Mouse (Mus musculus) frontal cortex, postnatal 10 days (tissue): Measurements from ENCODE around the gene Dtnbp1.
A peak's percentile ranks its signal among the peaks of the same experiment; 100 is the strongest.

Experiments
- DNase-seq, 2 experiments: peaks; one replicate each; pipeline ENCODE4 v3.0.0; 2022; ENCODE audit warnings: low spot score in 2 of 2, mixed read lengths in 1 of 2

Dtnbp1 gene

DNA sequence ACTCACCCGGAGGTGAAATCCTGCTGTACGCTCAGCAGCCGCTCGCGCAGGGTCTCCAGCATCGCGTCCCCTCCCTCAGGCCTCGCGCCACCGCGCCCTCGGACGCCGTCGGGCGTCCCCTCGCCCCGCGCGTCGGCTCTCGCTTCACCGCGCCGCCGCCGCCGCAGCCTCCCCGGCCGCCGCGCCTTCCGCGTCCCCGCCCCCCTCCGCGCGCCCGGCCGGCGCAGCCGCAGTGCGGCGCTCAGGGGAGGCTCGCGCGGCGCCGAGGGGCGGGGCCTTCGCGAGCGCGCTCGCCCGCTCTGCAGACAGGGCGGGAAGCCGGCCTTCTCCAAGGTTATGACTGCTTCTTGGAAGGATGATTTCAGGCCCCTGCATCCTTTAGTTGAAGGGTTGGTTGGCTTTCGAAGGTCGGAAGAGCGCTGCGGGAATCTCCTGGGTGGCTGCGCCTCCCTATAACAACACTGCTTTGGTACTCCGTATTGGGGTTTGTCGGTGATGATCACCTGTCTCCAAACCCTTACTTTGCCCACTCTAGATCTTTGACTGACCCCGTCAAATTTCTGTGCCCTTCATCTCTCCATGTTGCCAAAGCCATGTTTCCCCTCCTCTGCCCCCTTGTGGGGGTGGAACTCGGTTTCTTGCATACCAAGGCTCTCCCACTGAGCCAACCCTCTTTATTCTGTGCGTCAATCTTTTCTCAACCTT lies at the start of gene Dtnbp1:
Gene Dtnbp1, minus strand, starts transcription at position 237 of the 705 bp plus-strand sequence.
- peak; percentile 45 to 62 for DNase-seq

DNA sequence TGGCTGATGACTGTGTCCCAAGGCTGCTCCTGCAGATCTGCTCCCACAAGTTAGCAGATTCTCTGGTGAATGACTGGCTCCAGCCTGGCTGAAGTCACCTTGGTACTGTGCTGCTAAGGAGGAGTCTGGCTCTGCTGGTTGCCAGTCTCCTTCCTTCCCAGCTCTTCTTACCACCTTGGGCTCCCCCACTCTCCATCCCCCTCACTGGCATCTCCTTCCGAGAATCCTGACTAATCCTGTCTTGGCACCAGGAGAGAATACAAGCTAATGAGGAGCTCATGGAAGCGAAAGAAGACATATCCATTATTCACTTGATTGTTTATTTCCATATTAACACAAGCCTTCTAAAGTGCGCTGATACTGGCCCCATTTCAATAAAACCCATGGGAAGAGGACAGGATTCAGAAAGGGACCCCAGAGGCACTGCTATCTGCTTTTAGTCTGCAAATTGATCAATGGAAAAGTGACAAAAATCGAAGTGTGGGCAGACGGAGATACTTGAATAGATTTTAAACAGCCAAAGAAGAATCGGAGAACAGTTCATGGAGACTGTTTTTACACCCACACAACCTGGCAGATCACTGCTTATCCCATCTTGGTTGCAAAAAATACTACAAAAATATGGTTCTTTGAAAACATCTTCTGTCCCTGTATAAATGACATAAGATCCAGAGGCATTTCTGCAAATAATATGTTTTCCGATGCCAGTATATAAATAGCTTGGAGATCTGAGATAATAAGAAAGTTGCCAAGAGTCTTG lies 47.5 kb upstream of the Dtnbp1 start:
- no peak for DNase-seq

DNA sequence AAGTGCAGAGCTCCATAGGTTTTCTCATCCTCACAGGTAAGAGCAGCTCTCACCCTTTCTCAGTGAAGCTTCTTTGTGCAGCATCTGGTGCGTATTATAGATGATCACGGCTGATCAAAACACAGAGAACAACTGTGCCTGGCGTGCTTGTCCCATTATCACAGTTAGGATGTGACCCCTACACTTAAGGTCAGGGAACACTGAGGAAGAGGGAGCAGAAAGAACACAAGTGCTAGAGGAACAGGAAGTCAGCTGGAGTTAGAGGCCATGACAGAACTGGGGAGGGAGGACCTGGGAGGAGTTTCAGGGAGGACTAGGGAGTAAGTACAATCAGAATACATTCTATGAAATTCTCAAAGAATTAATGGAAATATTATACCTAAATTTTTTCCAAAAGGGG lies 41.5 kb upstream of the Dtnbp1 start:
- DNase-seq = no peak

DNA sequence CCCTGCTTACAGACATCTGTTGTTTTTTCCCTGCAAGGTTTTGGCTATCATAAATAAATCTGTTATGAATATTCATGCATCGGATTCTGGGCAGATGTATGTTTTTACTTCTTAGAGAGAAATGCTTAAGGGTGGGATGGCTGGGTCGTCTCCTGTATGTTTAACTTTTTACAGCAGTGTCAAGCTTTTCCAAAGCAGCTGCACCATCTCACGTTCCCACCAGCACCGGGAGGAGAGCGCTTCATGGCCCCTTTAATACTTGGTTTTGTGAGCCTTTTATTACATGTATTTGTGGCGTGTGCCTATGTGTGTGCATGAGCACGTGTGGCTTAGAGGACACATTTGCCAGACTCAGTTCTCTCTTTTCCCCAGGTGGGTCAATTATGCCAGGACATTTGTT lies 38.8 kb upstream of the Dtnbp1 start:
- no peak for DNase-seq

DNA sequence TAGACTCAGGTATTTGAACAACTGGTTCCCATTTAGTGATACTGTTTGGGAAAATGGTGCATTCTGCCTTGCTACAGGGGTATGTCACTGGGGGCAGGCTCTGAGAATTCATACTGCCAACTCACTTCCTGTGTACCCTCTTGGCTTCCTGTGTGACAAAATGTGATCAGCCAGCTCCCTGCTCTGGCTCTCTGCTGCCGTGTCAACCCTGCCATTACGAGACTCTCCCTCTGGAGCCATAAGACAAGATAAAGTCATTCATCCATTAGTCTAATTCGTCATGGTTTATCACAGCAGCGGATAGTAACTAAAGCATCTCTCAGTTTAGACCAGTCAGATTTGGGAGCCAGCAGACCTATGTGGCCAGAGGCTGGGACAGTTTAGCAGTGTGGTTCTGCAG lies 38.2 kb upstream of the Dtnbp1 start:
- no peak for DNase-seq

DNA sequence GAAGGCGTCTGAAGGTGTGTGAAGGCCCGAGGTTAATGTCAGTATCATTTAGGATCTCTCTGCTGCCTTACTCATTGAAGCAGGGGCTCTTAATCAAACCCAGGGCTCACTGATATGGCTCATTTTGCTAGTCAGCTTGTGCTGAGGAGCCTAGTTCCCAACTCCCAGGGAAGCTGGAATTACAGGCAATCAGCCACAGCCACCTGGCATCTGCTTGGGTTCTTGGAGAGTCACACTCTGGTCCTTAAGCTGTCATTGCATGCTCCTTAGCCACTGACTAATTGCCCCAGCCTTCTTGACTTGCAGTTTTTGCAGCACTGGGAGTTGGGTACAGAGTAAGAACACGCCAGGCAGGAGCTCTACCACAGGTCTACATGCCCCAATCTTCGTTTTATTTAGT lies 34.5 kb upstream of the Dtnbp1 start:
- DNase-seq = no peak

DNA sequence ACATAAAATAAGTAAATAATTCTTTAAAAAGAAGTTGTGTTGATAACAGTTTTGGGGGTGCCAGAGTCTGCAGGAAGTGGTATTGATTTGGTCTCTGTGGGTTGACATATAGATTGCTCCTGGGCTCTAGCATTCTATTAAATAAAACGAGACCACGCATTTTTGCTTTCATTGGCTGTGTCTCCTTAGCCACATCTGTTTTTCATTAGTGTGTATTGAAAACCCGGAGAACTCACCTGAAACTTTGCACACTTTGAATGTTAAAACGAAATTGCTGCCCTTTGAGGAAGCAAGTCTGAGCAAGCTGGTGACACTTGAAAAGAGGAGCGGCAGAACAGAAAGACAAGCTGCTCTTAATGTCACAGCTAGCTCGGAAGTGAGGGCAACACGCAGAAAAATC lies 32.8 kb upstream of the Dtnbp1 start:
- DNase-seq = no peak

DNA sequence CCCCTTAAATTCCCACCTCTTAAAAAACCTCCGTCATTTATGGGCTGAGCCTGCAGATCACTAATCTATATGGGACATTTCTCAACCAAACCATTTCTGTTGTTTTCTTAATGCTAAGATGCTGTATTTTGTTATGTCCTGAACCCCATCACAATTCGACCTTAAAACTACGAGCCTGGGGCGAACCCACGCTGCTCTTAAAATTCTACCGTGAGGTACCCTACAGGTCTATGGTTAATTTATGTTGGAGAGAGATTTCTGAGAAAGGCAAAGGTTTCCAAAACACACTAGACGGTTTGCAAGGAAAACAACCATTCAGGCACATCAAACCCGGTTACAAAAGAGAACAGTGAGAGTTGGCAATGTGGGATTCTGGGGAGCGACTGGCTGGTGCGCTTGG lies 31.4 kb upstream of the Dtnbp1 start:
- DNase-seq = no peak

DNA sequence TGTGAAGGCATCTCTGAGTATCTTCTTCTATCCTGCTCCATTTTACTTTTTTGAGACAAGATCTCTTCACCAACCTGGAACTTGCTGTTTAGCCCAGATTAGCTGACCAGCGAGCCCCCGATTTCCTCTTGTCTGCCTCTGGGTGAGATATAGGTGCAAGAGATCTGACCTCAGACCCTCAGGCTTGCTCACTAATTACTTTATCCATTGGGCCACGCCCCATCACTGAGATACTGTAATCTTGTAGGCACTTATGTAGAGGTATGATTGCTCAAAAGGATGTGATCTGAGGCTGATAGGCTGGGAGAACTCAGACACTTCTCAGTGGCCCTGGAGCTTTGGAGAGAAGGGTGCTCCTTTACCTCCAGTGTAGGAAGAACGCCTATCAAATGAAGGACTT lies 30.5 kb upstream of the Dtnbp1 start:
- no peak for DNase-seq

DNA sequence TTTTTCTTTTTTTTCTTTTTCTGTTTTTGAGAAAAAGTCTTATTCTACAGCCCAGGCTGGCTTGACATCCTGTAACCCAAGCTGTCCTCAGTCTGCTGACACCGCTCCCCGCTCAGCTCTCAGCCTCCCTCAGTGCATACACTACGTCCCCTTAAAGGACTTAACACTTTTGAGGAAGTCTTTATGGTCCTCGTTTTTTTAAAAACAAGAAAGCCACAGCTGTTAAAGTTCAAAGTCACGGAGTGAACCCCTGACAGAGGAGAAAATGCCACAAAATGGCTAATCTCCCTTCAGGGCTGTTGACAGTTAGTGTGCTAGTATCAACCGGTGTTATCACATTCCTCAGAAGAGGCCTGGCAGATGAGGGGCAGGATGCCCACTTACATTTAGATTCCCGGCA lies 29.8 kb upstream of the Dtnbp1 start:
- no peak for DNase-seq

DNA sequence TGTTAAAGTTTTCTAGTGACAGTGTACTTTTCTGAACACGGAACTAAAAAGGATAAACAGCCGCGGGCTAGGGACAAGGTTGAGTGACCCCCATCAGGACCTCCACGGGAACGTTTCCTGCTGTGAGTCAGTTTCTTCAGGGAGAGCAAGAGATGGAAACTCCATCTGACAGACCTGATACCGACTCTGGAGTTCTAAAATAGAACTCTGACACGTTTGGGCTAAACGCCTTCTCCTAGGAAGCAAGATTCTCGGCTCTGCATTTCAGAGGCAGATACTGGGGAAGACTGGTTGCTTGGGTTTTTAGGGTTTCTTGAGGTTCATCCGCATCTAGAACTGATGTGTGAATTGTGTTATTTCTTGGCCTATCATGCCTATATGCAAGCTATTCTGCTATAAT lies 29.4 kb upstream of the Dtnbp1 start:
- no peak for DNase-seq

DNA sequence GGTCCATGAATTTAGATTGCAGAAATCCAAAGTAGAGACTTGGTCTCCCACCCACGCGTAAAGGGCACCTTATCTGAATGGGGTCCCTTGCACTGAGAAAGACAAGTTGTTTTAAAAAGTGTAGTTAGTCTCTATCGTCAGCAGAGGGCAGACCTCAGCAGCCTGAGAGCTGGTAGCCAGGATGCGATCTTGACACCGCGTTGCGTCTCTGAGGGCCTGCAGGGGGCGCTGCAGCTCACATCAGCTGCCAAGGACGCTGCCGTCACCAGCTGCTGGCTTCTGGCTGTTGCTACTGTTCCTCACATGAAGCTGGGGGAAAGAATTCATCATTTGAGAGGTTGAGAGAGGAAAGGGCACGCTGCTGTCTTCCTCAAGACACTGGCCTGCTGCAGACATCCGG lies 28.9 kb upstream of the Dtnbp1 start:
- DNase-seq = peak; percentile 75 to 89

DNA sequence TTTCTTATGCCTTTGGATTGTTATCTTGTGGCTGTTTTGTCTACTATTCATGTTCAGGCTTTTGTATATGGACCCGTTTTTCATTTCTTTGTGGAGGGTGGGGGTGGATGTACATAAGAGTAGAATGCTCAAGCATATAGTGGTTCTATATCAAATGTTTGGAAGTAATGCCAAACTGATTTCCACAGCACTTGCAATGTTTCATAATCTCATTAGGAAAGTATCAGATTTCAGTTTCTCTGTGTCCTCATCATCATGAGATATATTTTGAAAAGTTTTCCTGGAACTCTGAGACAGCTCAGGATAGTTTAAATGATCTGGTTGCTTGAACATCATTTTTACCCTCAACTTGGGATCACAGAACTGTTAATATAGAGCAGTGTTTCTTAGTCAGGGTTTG lies 27.8 kb upstream of the Dtnbp1 start:
- DNase-seq = no peak

DNA sequence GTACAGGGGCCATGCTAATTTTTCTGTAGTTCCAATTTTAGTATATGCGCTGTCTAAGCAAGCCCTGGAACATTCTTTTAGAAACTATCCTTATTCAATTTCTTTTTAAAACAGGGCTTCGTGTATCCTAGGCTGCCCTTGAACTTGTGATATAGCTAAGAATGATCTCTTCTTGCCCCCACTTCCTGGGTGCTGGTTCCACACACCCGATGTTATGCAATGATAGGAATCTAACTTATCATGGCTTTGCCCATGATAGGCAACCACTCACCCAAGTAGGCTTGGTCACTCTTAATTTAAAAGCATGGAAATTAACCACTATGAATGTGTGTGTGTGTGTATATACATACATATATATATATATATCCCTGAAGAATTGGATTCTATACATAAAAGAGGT lies 24.3 kb upstream of the Dtnbp1 start:
- DNase-seq = no peak

DNA sequence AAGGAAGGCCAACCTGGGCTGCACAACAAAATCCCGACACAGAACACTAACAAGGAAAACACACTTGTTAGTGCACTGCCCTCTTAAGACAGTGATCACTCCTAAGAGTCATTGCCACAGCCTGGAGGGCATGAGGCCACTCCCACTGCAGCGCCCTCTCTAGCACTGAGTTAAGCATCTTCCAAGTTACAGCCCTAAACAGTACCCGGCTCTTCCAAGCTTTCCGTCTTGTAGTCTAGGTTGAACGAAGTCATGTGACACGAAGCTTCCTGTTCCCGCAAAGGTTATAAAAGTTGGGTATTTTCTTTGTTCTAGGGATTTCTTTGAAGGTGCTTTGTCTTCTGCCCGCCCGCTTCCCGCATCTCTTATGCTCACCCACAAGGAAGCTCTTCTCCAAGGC lies 22.9 kb upstream of the Dtnbp1 start:
- no peak for DNase-seq

DNA sequence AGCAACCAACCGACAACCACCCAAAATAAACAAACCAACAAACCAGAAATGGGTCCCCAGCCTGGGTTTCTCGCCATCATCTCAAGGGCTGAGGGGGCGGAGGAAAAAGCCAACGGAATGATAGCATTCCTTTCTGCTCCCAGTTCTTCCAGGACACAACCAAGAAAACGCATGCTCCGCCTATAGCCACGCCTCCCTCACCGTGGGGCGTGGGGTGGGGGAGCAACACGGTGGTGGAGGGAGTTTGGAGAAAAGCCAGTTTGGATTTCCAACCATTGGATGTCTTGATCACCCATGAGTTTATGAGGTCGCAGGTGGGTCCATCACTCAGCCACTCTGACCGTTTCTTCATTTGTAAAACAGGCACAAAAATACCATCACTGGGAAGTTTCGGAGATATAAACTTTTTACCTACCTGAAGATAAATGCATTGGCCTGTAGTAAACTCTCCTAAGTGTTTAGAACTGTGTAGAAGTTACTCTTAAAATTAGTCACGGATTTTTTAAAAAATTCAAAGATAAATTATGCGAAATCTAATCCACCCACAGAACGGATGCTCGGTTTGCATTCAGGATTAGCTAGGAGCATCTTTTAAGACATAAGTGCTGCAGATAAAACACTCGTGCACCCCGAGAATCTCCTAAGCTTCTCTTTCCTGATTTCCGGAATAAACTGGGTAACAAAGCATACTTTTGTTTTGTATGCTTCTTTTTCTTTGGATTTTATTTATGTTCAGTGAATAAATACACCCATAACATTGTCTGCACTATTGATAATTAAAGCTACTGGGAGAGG lies 21.6 kb upstream of the Dtnbp1 start:
- DNase-seq = no peak

DNA sequence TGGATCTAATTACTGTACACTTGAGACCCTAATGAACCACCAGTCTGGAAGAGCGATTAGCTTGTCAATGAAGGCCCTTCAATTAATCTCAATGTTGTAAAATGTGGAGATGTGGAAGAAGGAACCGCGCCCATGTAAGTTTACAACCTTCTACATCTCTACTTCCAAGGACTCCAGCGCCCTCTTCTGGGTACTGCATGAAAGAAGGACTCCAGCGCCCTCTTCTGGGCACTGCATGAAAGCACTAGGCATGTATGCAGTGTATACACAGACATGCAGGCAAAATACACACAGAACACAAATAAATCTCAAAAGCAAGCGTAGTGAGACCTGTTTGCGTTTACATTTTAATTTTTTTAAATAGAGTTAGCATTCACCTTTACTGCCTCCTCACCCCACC lies 6.2 kb upstream of the Dtnbp1 start:
- DNase-seq = no peak

DNA sequence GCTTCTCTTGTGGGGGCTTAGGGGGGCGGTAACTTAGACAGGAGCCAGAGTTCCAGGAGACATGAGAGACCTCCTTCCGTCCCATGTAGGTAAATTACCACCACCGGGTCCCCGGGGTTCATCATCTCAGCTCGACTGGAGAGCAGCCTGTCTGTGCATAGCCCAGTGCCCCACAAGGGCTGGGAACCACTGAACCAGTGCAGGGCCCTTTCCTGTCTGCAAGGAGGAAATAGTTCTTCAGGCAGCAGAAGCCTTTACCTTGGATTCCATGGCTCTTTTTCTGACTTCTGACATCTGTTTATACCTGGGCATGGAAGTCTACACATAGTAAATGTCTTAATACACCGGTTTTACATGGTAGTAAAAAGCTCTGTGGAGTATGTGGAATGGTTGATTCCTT lies 5.8 kb upstream of the Dtnbp1 start:
- no peak for DNase-seq

DNA sequence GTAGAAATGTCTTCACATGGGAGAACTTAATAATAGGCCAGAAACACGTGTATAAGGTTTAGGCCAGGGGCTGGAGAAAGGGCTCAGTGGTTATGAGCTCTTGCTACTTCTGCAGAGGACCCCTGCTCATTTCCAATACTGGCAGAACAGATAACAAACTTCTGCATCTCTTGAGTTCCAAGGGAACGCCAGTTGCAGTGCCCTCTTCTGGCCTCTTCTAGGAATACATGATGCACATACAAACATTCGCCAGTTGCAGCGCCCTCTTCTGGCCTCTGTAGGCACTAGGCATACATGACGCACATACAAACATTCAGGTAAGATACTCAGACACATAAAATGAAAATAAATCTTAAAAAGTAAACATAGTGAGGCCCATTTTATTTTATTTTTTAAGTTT lies 4.5 kb upstream of the Dtnbp1 start:
- DNase-seq = no peak

DNA sequence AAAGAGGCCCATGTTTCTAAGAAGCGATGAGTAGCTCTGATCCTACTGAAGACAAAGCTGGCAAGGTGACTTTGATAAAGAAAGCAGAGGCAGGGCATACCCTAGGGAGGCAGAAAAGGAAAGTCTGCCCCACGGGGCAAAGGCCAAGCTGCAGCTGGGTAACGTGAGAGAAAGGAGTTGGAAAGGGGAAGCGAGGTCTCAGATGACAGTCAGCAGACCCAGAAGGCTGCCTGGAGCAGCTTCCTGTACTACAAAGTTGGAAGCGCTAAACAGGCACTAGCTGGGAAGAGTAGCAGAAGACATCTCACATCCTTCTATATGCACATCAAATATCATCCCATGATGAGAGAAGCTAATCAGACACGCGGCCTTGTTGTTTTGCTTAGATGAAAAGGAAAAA lies 3.9 kb upstream of the Dtnbp1 start:
- no peak for DNase-seq

DNA sequence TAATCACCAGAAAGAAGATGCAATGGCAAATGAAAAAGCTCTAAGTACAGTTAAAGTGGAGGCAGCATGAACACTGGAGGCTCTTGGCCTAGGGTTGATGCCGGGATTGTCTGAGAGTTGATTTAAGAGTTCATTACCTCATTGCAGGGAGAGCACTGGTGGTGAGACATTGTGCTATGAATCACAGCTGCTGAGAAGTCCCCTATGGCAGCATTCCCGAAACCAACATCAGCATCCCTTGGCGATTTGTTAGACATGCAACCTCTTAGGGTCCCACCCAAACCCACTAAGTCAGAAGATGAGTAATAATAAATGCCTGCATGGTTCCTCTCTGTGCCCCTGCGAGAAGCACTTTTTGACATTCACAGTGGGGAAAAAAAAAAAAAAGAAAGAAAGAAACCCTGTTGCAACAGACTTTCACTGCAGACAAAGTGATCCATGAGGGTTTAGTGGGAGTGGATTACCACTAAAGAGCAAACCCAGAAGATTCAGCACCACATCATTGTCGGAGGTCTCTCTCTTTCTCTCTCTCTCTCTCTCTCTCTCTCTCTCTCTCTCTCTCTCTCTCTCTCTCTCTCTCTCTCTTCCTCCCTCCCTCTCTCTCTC lies 3.1 kb upstream of the Dtnbp1 start:
- no peak for DNase-seq

DNA sequence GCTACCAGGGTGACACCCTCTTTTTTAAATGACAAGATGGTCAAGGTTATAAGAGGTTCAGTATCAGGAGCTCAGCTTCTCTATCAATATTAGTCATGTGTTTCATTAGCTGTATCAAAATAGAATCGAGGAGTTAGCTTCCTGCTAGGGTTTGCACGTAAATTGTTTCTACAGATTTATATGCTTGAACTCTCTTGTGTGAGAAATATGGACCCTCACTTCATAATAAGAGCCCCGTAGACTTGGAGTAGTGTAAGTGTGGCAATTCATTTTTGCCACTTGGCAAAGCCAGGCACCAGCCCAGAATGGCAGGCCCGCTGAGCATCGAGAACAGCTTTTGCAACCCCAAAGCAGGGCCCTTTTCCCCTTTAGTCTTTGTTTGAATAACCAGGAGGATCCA lies 1.1 kb upstream of the Dtnbp1 start:
- no peak for DNase-seq
